Mouse (Mus musculus): ENCODE measurements around the gene Tgm2.

DNA sequence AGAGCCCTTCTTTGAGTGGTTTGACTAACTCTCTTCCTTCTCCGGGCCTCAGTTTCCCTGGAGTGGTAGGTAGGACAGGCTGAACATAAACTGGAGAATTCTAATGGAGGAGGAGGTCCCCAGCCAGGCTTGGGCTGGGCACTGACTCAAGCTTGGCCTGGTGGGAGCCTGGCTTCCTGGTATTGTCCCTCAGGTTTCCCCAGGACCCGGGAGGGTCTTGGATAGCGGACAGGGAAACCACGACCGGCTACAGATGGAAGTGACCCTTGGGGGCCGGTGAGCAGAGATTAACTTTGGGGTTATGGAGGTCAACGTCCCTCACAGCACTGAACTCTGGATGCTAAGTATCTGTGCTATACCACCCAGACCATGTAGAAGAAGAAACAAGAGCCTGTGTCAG lies 5.0 kb downstream of the Tgm2 start:
- TF ChIP-seq CTCF (IDR thresholded peaks at IDR 0.05; ENCODE audit: extremely low read depth, insufficient read depth, low read length) (no peak), POLR2A (IDR thresholded peaks at IDR 0.05; ENCODE audit: extremely low read depth, insufficient read depth, low read length) (no peak)
